Mouse (Mus musculus) lung, embryonic 16.5 days (tissue): ENCODE measurements at regions not wholly inside any gene's neighbourhood (a gene's known extent, or its start where the extent isn't known, plus 50 kb on each side); places are given as distances from the start of the nearest gene placed in this dataset.

Experiments
- ATAC-seq: fragments of 200-750 bp; cut with Nextera tagmentation; 2 replicates; pipeline ENCODE4 v1.8.0; 2017; ENCODE audit warnings: low read depth, mild to moderate bottlenecking, moderate library complexity
- H3K27ac ChIP-seq: fragments of 300-500 bp; sonication (generic); 2 replicates; pipeline ENCODE4 v1.5.1; 2014; ENCODE audit warnings: mild to moderate bottlenecking, control low read depth, low read length
- H3K27me3 ChIP-seq: fragments of 300-500 bp; sonication (generic); 2 replicates; pipeline ENCODE4 v1.6.1; 2014; ENCODE audit warnings: low read depth, low read length, mixed read lengths; ENCODE audit not compliant: control insufficient read depth, insufficient read depth
- H3K36me3 ChIP-seq: fragments of 300-500 bp; sonication (generic); 2 replicates; pipeline ENCODE4 v1.6.1; 2014; ENCODE audit warnings: low read length; ENCODE audit not compliant: control insufficient read depth, insufficient read depth
- H3K4me1 ChIP-seq: fragments of 300-500 bp; sonication (generic); replicated peaks from 2 replicates; pipeline ENCODE4 v1.6.1; 2014; ENCODE audit warnings: low read length, mixed read lengths; ENCODE audit not compliant: control insufficient read depth, insufficient read depth
- H3K4me2 ChIP-seq: fragments of 300-500 bp; sonication (generic); 2 replicates; pipeline ENCODE4 v1.6.1; 2014; ENCODE audit warnings: low read depth, low read length, control low read depth
- H3K4me3 ChIP-seq: fragments of 300-500 bp; sonication (generic); 2 replicates; pipeline ENCODE4 v1.5.1; 2014; ENCODE audit warnings: mild to moderate bottlenecking, low read length, control low read depth
- H3K9ac ChIP-seq: fragments of 300-500 bp; sonication (generic); 2 replicates; pipeline ENCODE4 v1.6.1; 2014; ENCODE audit warnings: low read length, control low read depth
- H3K9me3 ChIP-seq: fragments of 300-500 bp; sonication (generic); 2 replicates; pipeline ENCODE4 v1.6.1; 2016; ENCODE audit warnings: low read length; ENCODE audit not compliant: control insufficient read depth
- WGBS: fragments of 180-500 bp; shearing (Covaris S2); extraction: QIAGEN DNeasy Blood & Tissue Kit; methylation state at CpG from one replicate; pipeline ENCODE4 v1.1.7; 2014; 5-methylcytosine and 5-hydroxymethylcytosine counted together

- no peak overlapping the region for H3K27ac ChIP-seq
- H3K4me1 ChIP-seq = peaks cover 11% of the 10 kb centered on the region; the same call in 1 of the 2 replicates
- no peak overlapping the region for H3K4me2 ChIP-seq
- no peaks in the 10 kb centered on the region for H3K36me3 ChIP-seq
- no peaks in the 10 kb centered on the region for H3K9me3 ChIP-seq
- no peak for ATAC-seq
- 90% methylated on average over 7 of the region's 7 CpGs for WGBS
- no peak overlapping the region for H3K4me3 ChIP-seq
- H3K9ac ChIP-seq = no peak overlapping the region
- H3K27me3 ChIP-seq = no peaks in the 10 kb centered on the region
Observed at GRCm38 (mm10) chr16:87245441-87245840, 108.5 kb upstream of the N6amt1 start.

- 77% methylated on average over 7 of the region's 7 CpGs for WGBS
Observed at GRCm38 (mm10) chr16:87242027-87242426, 112.0 kb upstream of the N6amt1 start.

GRCm38 (mm10) chr16:87239105-87239504 is 114.9 kb upstream of the N6amt1 start:
- Histone ChIP-seq H3K27ac (no peak overlapping the region), H3K9me3 (no peaks in the 10 kb centered on the region), H3K4me1 (no peaks in the 10 kb centered on the region), H3K36me3 (no peaks in the 10 kb centered on the region), H3K4me2 (no peak overlapping the region), H3K27me3 (no peaks in the 10 kb centered on the region), H3K4me3 (no peak overlapping the region), H3K9ac (no peak overlapping the region)
- ATAC-seq = no peak
- 66% methylated on average over 7 of the region's 7 CpGs for WGBS

More at GRCm38 (mm10) chr16:87242027-87242426, 112.0 kb upstream of the N6amt1 start:
- Histone ChIP-seq H3K27me3 (no peaks in the 10 kb centered on the region), H3K9me3 (no peaks in the 10 kb centered on the region), H3K4me3 (no peak overlapping the region), H3K4me2 (no peak overlapping the region), H3K9ac (no peak overlapping the region), H3K4me1 (peaks cover 8% of the 10 kb centered on the region; the same call in 1 of the 2 replicates), H3K36me3 (no peaks in the 10 kb centered on the region), H3K27ac (no peak overlapping the region)
- no peak for ATAC-seq

DNA sequence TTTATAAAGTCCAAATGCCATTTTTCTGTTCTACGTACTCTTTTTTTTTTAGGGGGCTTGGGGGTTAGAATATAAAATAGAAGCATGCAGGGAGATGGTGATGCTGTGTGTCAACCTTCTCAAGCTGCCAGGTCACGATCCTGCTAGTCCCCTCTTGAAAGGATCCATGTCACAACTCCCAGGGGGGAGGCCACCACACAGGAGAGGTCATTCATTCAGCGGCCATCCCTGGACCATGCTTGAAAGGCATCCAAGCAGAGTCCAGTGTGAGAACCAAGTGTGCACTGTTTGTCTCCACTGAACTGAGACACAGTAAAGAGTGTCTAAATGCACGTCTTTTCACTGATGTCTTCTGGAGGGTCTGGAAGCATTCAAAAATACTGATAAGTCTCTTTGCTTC is 119.8 kb upstream of the N6amt1 start:
- H3K27me3 ChIP-seq = no peaks in the 10 kb centered on the region
- no peaks in the 10 kb centered on the region for H3K36me3 ChIP-seq
- H3K4me3 ChIP-seq = no peak overlapping the region
- H3K9me3 ChIP-seq = no peaks in the 10 kb centered on the region
- WGBS = 66% methylated on average over 4 of the region's 4 CpGs
- H3K4me1 ChIP-seq = no peaks in the 10 kb centered on the region
- no peak overlapping the region for H3K4me2 ChIP-seq
- H3K27ac ChIP-seq = no peak overlapping the region
- H3K9ac ChIP-seq = no peak overlapping the region
- no peak for ATAC-seq

- WGBS = 45% methylated on average over 10 of the region's 10 CpGs
- no peaks in the 10 kb centered on the region for H3K9me3 ChIP-seq
- H3K4me3 ChIP-seq = no peak overlapping the region
- no peaks in the 10 kb centered on the region for H3K27me3 ChIP-seq
- H3K4me1 ChIP-seq = no peaks in the 10 kb centered on the region; the same call in 1 of the 2 replicates
- peak; percentile 76 for ATAC-seq
- H3K36me3 ChIP-seq = no peaks in the 10 kb centered on the region
- H3K4me2 ChIP-seq = no peak overlapping the region
- no peak overlapping the region for H3K9ac ChIP-seq
- peak overlapping the region; percentile 77 for H3K27ac ChIP-seq
Observed at GRCm38 (mm10) chr16:87225595-87225994, 128.4 kb upstream of the N6amt1 start.

- H3K4me2 ChIP-seq = no peak overlapping the region
- peak overlapping the region; percentile 77 for H3K27ac ChIP-seq
- H3K27me3 ChIP-seq = no peaks in the 10 kb centered on the region
- H3K4me3 ChIP-seq = no peak overlapping the region
- 55% methylated on average over 8 of the region's 8 CpGs for WGBS
- ATAC-seq = peak; percentile 74
- H3K9me3 ChIP-seq = no peaks in the 10 kb centered on the region
- H3K9ac ChIP-seq = no peak overlapping the region
- H3K36me3 ChIP-seq = no peaks in the 10 kb centered on the region
- H3K4me1 ChIP-seq = no peaks in the 10 kb centered on the region; the same call in 1 of the 2 replicates
Observed at GRCm38 (mm10) chr16:87225085-87225484, 128.9 kb upstream of the N6amt1 start.

DNA sequence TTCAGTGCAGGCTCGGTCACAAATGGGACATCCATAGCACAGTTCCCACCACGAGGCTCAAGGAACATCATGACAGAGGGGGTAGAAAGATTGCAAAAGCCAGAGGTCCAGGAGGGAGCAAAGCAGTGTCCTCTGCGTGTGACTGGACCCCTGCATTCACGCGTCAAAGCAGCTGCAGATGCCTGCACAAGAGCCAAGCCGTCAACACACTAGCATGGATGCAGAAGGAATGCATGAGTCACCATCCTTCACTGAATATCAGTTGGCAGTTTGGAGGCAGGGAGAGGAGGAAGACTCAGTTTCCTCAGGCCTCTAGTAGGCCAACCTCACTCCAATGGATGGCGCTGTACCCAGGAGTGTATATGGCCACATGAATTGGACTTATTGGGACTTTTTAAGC is 130.0 kb upstream of the N6amt1 start:
- Histone ChIP-seq H3K9ac (no peak overlapping the region), H3K4me3 (no peak overlapping the region), H3K27me3 (no peaks in the 10 kb centered on the region), H3K4me1 (no peaks in the 10 kb centered on the region; the same call in 1 of the 2 replicates), H3K9me3 (no peaks in the 10 kb centered on the region), H3K4me2 (no peak overlapping the region), H3K27ac (peak overlapping the region; percentile 59), H3K36me3 (no peaks in the 10 kb centered on the region)
- ATAC-seq = no peak
- 82% methylated on average over 7 of the region's 7 CpGs for WGBS

DNA sequence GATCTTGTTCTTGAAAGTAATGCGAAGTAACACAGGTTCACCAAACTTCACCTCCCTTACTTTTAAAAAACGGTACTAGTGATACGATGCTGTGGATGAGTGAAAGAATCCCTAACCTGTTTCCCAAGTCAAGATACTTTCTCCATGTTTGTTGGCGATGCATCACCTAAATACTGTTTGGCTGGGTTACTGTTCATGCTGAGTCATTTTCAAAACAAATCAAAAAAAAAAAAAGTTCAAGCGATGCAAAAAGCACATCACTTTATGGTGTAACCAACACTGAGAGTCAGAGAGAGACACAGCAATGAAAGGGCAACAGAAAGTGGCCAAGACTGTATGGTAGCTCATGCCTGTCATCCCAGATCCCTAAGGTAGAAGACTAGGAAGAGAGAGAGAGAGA is 133.4 kb upstream of the N6amt1 start:
- ATAC-seq = no peak
- no peak overlapping the region for H3K4me3 ChIP-seq
- no peaks in the 10 kb centered on the region; the same call in 1 of the 2 replicates for H3K4me1 ChIP-seq
- H3K36me3 ChIP-seq = no peaks in the 10 kb centered on the region
- H3K9me3 ChIP-seq = no peaks in the 10 kb centered on the region
- WGBS = 89% methylated on average over 5 of the region's 5 CpGs
- H3K9ac ChIP-seq = no peak overlapping the region
- no peaks in the 10 kb centered on the region for H3K27me3 ChIP-seq
- H3K4me2 ChIP-seq = no peak overlapping the region
- no peak overlapping the region for H3K27ac ChIP-seq

GRCm38 (mm10) chr16:87220201-87220600 is 133.8 kb upstream of the N6amt1 start:
- no peaks in the 10 kb centered on the region for H3K36me3 ChIP-seq
- H3K9me3 ChIP-seq = no peaks in the 10 kb centered on the region
- WGBS = 63% methylated on average over 4 of the region's 4 CpGs
- H3K4me2 ChIP-seq = no peak overlapping the region
- no peak overlapping the region for H3K4me3 ChIP-seq
- H3K4me1 ChIP-seq = no peaks in the 10 kb centered on the region; the same call in 1 of the 2 replicates
- no peak for ATAC-seq
- H3K9ac ChIP-seq = no peak overlapping the region
- no peak overlapping the region for H3K27ac ChIP-seq
- H3K27me3 ChIP-seq = no peaks in the 10 kb centered on the region

DNA sequence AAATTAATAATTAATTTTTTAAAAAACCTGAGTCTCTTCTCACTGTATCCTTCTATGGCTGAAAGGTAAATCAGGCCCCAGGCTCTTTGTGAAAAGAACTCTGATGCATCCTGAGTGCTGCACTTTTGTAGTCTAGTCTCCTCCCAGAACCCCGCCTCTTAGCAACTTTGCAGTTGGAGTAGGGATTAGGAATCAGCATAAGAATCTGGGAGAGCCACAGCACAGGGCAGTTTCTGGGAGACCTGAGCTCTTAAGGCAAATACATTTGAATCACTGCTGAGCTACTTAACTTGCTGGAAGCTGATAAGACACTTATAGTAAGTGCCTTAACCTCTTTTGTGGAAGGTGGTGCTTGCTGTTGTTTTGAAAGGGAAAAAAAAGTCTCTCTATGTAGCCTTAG is 146.1 kb upstream of the N6amt1 start:
- H3K4me2 ChIP-seq = no peak overlapping the region
- peak; percentile 83 for ATAC-seq
- H3K4me1 ChIP-seq = no peaks in the 10 kb centered on the region
- no peak overlapping the region for H3K4me3 ChIP-seq
- H3K36me3 ChIP-seq = no peaks in the 10 kb centered on the region
- H3K9ac ChIP-seq = no peak overlapping the region
- 65% methylated on average over 1 of the region's 1 CpGs for WGBS
- H3K27me3 ChIP-seq = no peaks in the 10 kb centered on the region
- H3K27ac ChIP-seq = no peak overlapping the region
- no peaks in the 10 kb centered on the region for H3K9me3 ChIP-seq
